Mouse (Mus musculus): ENCODE measurements around the gene Gm20821. TPM values are rescaled to one million over a fixed set of nuclear protein-coding genes. Genes with fewer than 3 reads are reported as not detected.
"Not testable (repeated sequence)": the region's sequence is repeated elsewhere in the genome, so short reads cannot be mapped to it uniquely, and the experiment has no call there.

The Gm20821 gene
- polyA plus RNA-seq (2012; rRNA removed): not detected in 2 replicates

DNA sequence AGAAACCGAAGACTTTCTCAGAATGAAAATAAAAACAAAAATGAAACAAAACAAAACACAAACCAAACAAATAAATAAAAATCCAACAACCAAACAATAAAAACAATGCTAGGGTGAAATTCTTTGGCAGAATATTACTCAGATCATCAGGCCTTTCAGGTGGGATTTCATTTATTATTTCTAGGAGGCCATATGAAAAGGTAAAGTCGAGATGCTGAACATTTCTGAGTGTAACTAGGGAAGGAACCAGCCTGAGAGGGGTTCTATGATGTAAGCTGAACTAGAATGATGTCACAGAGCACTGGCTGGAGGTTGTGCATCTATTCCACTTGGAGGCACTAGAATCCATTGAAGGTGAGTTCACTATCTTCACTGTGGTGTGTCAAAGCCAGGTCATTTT, at the start of gene Gm20821:
TSS of gene Gm20821 (plus strand) at position 301 of the 400 bp plus-strand sequence.
- not testable (repeated sequence) for DNase-seq (ENCODE audit: low spot score)
